Mouse (Mus musculus): ENCODE measurements around the gene Rab1a. TPM values are rescaled to one million over a fixed set of nuclear protein-coding genes. Genes with fewer than 3 reads are reported as not detected.

Gene Rab1a
- polyA plus RNA-seq, 1 experiment from 2014 or later = 230 TPM

- WGBS = 85% methylated on average over 4 of the region's 4 CpGs
These were observed 28.1 kb downstream of the Rab1a start for GRCm38 (mm10) chr11:20229311-20229710.

DNA sequence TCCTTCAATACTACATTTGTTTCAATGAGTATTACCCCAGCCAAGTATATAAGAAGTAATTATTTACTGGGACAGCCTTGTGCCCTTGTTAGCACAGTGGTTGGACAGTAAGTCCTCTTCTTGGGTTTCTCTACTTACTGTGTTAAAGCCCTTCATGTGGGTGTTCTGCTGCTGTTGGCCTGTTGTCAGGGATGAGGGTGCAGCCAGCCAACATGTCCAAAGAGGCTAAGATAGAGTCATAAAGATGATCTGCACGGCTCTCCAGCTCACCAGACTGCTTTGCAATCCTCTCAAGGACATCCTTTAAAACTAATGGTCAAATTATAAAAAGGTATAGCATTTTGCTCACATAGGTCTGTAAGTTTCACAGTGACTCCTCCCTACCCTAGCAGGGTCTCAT is 29.1 kb downstream of the Rab1a start:
- Histone ChIP-seq H3K4me2 (ENCODE audit: low read length) (no peak overlapping the region), H3K4me1 (ENCODE audit: control insufficient read depth, insufficient read depth, low read length) (peaks cover 4% of the 10 kb centered on the region; the same call in 1 of the 2 replicates), H3K27me3 (replicated peaks; ENCODE audit: control insufficient read depth, insufficient read depth, low read length) (no peaks in the 10 kb centered on the region), H3K9ac (ENCODE audit: low read length) (no peak overlapping the region), H3K27ac (ENCODE audit: low read depth, low read length) (no peak overlapping the region), H3K4me3 (ENCODE audit: low read depth, low read length) (no peak overlapping the region), H3K36me3 (ENCODE audit: control insufficient read depth, insufficient read depth, low read length) (peaks cover 86% of the 10 kb centered on the region), H3K9me3 (replicated peaks; ENCODE audit: control insufficient read depth, low read length) (no peaks in the 10 kb centered on the region)
- no peak for DNase-seq (ENCODE audit: low spot score)
- WGBS = 82% methylated on average over 1 of the region's 1 CpGs
- no peak for ATAC-seq

More at GRCm38 (mm10) chr11:20229311-20229710, 28.1 kb downstream of the Rab1a start:
- Histone ChIP-seq H3K4me1 (ENCODE audit: control insufficient read depth, insufficient read depth, low read length) (peaks cover 4% of the 10 kb centered on the region; the same call in 1 of the 2 replicates), H3K27me3 (replicated peaks; ENCODE audit: control insufficient read depth, insufficient read depth, low read length) (no peaks in the 10 kb centered on the region), H3K9me3 (replicated peaks; ENCODE audit: control insufficient read depth, low read length) (no peaks in the 10 kb centered on the region), H3K36me3 (ENCODE audit: control insufficient read depth, insufficient read depth, low read length) (peaks cover 85% of the 10 kb centered on the region), H3K4me3 (ENCODE audit: low read depth, low read length) (no peak overlapping the region), H3K27ac (ENCODE audit: low read depth, low read length) (no peak overlapping the region), H3K4me2 (ENCODE audit: low read length) (no peak overlapping the region), H3K9ac (ENCODE audit: low read length) (no peak overlapping the region)
- DNase-seq (ENCODE audit: low spot score) (no peak), ATAC-seq (no peak)

GRCm38 (mm10) chr11:20231128-20231878 is 30.1 kb downstream of the Rab1a start:
- 37% methylated on average over 8 of the region's 8 CpGs for whole genome bisulfite sequencing
- DNase-seq (ENCODE audit: low spot score) (no peak), ATAC-seq (peak; percentile 29; the same call in 1 of the 2 replicates)
- Histone ChIP-seq H3K4me2 (ENCODE audit: low read length) (no peak overlapping the region), H3K27me3 (replicated peaks; ENCODE audit: control insufficient read depth, insufficient read depth, low read length) (no peaks in the 10 kb centered on the region), H3K27ac (ENCODE audit: low read depth, low read length) (peak overlapping the region; percentile 21; the same call in 1 of the 2 replicates), H3K4me1 (ENCODE audit: control insufficient read depth, insufficient read depth, low read length) (peaks cover 4% of the 10 kb centered on the region; the same call in 1 of the 2 replicates), H3K9me3 (replicated peaks; ENCODE audit: control insufficient read depth, low read length) (no peaks in the 10 kb centered on the region), H3K9ac (ENCODE audit: low read length) (no peak overlapping the region), H3K4me3 (ENCODE audit: low read depth, low read length) (no peak overlapping the region), H3K36me3 (ENCODE audit: control insufficient read depth, insufficient read depth, low read length) (peaks cover 86% of the 10 kb centered on the region)

DNA sequence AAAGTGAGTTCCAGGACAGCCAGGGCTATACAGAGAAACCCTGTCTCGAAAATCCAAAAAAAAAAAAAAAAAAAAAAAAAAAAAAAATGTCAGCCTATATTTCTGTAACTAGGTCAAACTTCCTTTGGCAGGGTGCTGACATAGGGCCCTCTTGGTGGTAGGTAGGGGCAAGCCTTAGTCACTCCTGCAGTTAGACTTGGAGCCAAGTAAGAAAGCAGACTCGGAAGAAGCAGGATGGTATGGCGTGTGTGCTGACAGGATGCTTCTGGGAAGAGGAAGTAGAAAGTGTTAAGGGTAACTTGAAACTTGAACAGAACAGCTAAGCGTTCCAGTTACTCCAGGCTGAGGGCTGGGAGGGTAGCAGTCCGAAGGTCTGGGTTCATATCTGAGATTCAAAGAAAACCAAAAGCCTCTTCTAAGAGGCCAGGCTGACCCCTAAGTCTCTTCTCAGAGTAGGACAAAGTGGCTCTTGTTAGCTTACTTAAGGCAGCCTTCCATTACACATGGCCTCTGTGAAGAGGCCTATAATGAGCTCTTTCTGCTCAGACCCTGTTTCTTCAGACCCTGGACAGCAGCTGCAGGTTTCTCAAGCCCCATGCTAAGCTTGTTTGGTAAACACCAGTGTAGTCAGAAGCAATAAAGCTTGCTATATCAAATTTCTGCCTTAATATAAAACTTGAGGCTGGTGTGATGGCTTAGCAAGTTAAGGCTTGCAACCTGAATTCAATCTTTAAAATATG is 31.0 kb downstream of the Rab1a start:
- Histone ChIP-seq H3K4me1 (ENCODE audit: control insufficient read depth, insufficient read depth, low read length) (peaks cover 4% of the 10 kb centered on the region; the same call in 1 of the 2 replicates), H3K27ac (ENCODE audit: low read depth, low read length) (peak overlapping the region; percentile 39; the same call in 1 of the 2 replicates), H3K27me3 (replicated peaks; ENCODE audit: control insufficient read depth, insufficient read depth, low read length) (no peaks in the 10 kb centered on the region), H3K9ac (ENCODE audit: low read length) (no peak overlapping the region), H3K4me2 (ENCODE audit: low read length) (no peak overlapping the region), H3K4me3 (ENCODE audit: low read depth, low read length) (no peak overlapping the region), H3K9me3 (replicated peaks; ENCODE audit: control insufficient read depth, low read length) (no peaks in the 10 kb centered on the region), H3K36me3 (ENCODE audit: control insufficient read depth, insufficient read depth, low read length) (peaks cover 91% of the 10 kb centered on the region)
- WGBS = 74% methylated on average over 4 of the region's 5 CpGs
- ATAC-seq (peak; percentile 27; the same call in 1 of the 2 replicates), DNase-seq (ENCODE audit: low spot score) (no peak)

DNA sequence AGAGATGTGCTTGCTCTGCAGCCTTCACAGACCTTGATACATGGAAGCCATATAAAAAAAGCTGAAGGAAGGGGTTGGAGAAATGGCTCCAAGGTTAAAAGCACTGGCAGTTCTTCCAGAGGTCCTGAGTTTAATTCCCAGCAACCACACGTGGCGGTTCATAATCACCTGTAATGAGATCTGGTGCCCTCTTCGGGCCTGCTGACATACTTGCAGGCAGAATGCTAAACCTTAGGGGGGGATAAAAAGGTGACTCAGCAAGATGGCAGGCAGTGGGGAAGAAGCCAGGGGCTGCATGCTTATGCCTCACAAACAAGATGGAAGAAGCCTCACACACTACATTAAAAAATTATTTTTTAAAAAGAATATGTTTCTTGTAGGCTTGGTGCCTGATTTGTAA is 33.0 kb downstream of the Rab1a start:
- Histone ChIP-seq H3K9me3 (replicated peaks; ENCODE audit: control insufficient read depth, low read length) (no peaks in the 10 kb centered on the region), H3K4me1 (ENCODE audit: control insufficient read depth, insufficient read depth, low read length) (peaks cover 4% of the 10 kb centered on the region; the same call in 1 of the 2 replicates), H3K4me2 (ENCODE audit: low read length) (no peak overlapping the region), H3K4me3 (ENCODE audit: low read depth, low read length) (no peak overlapping the region), H3K27ac (ENCODE audit: low read depth, low read length) (no peak overlapping the region), H3K36me3 (ENCODE audit: control insufficient read depth, insufficient read depth, low read length) (peaks cover 90% of the 10 kb centered on the region), H3K9ac (ENCODE audit: low read length) (no peak overlapping the region), H3K27me3 (replicated peaks; ENCODE audit: control insufficient read depth, insufficient read depth, low read length) (no peaks in the 10 kb centered on the region)
- ATAC-seq (no peak), DNase-seq (ENCODE audit: low spot score) (no peak)
- WGBS = 62% methylated on average over 3 of the region's 3 CpGs

GRCm38 (mm10) chr11:20237018-20237417 is 35.8 kb downstream of the Rab1a start:
- Histone ChIP-seq H3K4me2 (ENCODE audit: low read length) (no peak overlapping the region), H3K4me1 (ENCODE audit: control insufficient read depth, insufficient read depth, low read length) (no peaks in the 10 kb centered on the region), H3K9ac (ENCODE audit: low read length) (no peak overlapping the region), H3K9me3 (replicated peaks; ENCODE audit: control insufficient read depth, low read length) (no peaks in the 10 kb centered on the region), H3K27ac (ENCODE audit: low read depth, low read length) (no peak overlapping the region), H3K27me3 (replicated peaks; ENCODE audit: control insufficient read depth, insufficient read depth, low read length) (no peaks in the 10 kb centered on the region), H3K36me3 (ENCODE audit: control insufficient read depth, insufficient read depth, low read length) (peaks cover 93% of the 10 kb centered on the region), H3K4me3 (ENCODE audit: low read depth, low read length) (no peak overlapping the region)
- WGBS = 95% methylated on average over 7 of the region's 7 CpGs
- DNase-seq (ENCODE audit: low spot score) (no peak), ATAC-seq (no peak)

GRCm38 (mm10) chr11:20237976-20238375 is 36.7 kb downstream of the Rab1a start:
- H3K9ac ChIP-seq (ENCODE audit: low read length) = no peak overlapping the region
- no peaks in the 10 kb centered on the region for H3K27me3 ChIP-seq (replicated peaks; ENCODE audit: control insufficient read depth, insufficient read depth, low read length)
- H3K36me3 ChIP-seq (ENCODE audit: control insufficient read depth, insufficient read depth, low read length) = peaks cover 87% of the 10 kb centered on the region
- no peak for ATAC-seq
- H3K27ac ChIP-seq (ENCODE audit: low read depth, low read length) = no peak overlapping the region
- WGBS = 97% methylated on average over 3 of the region's 3 CpGs
- H3K9me3 ChIP-seq (replicated peaks; ENCODE audit: control insufficient read depth, low read length) = no peaks in the 10 kb centered on the region
- no peaks in the 10 kb centered on the region for H3K4me1 ChIP-seq (ENCODE audit: control insufficient read depth, insufficient read depth, low read length)
- no peak overlapping the region for H3K4me3 ChIP-seq (ENCODE audit: low read depth, low read length)
- no peak overlapping the region for H3K4me2 ChIP-seq (ENCODE audit: low read length)
- no peak for DNase-seq (ENCODE audit: low spot score)

GRCm38 (mm10) chr11:20239279-20239861 is 38.1 kb downstream of the Rab1a start:
- WGBS = 92% methylated on average over 9 of the region's 9 CpGs
- no peak for ATAC-seq
- no peak for DNase-seq (ENCODE audit: low spot score)
- Histone ChIP-seq H3K36me3 (ENCODE audit: control insufficient read depth, insufficient read depth, low read length) (peaks cover 82% of the 10 kb centered on the region), H3K4me1 (ENCODE audit: control insufficient read depth, insufficient read depth, low read length) (no peaks in the 10 kb centered on the region; the same call in 1 of the 2 replicates), H3K9ac (ENCODE audit: low read length) (no peak overlapping the region), H3K27me3 (replicated peaks; ENCODE audit: control insufficient read depth, insufficient read depth, low read length) (no peaks in the 10 kb centered on the region), H3K4me3 (ENCODE audit: low read depth, low read length) (no peak overlapping the region), H3K9me3 (replicated peaks; ENCODE audit: control insufficient read depth, low read length) (no peaks in the 10 kb centered on the region), H3K27ac (ENCODE audit: low read depth, low read length) (no peak overlapping the region), H3K4me2 (ENCODE audit: low read length) (no peak overlapping the region)
